Mouse (Mus musculus) spleen, adult 12 weeks (tissue): ENCODE results near the gene Lmbr1l.
A peak's percentile ranks its signal among the peaks of the same experiment; 100 is the strongest.

Experiments
- DNase-seq: peaks from one replicate; pipeline ENCODE4 v3.0.0; 2022; ENCODE audit warnings: low spot score

Lmbr1l gene

DNA sequence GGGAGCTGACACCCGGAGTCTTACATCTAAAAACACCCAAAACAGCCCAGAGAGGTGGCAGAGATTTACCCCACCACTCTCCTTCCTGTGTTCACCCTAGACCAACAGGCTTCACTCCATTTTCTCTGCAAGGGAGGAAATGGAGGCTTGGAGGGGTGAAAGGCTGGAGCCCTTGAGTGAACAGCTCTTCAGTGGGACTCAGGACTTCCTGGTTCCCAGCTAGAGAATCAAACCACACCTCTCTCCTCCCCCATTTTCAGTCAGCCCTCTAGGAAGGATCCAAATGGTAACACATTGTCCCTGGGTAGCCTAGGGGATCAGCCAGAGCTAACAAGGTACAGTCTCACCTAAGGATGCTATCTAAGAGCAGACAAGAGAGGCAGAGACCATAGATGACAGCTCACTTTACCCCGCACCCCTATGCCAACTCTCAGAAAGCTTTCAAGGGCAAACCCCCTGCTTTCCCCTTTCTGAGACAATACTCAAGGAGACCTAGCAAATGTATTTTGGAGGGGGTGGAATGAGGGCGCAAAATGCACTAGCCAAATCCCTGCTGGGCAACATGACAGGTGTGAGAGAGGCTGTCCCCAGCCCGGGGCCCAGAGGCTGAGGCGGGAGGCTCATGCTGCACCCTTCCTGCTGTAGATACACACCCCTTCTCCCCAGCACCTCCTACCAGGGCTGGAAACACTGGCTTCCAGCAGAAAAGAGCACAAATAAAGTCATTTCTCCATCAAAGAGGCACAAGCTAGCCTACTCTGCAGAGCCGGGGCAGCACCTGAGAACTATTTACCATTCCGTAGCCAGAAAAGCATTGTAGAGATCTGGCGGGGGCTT, 48.5 kb downstream of the Lmbr1l start:
- DNase-seq, result peak; percentile 22

DNA sequence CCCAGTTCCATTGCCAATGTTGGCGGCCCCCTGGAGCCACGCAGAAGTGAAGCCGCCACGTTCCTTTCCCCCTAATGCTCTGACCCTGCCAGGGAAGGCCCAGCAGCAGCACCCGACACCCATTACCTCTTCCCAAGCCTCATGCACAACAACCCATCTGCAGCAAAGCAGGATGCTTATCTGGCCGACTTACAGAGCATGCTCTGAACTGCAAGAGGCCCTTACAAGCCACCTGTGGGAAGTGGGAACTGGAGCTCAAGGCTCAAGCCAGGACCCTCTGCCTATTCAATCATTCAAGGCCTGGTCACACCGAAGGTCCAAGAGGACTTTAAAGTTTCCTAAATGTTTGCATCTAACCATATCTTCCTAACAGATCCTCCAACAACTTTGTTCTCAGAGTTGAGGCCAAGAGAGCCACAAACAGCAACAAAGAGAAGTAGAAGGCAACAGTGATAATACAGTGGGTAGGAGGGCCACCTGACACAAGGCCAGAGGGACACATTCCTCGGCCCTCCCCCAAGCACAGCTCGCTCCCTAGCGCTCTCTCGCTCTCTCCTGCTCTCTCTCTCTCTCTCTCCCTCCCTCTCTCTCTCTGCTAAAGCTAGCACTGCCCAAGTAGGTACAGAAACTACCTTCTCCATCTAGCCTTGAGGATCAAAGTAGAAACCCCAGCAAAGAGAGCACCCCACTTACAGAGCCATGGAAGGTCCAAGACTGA, 49.5 kb downstream of the Lmbr1l start:
- DNase-seq, result no peak

DNA sequence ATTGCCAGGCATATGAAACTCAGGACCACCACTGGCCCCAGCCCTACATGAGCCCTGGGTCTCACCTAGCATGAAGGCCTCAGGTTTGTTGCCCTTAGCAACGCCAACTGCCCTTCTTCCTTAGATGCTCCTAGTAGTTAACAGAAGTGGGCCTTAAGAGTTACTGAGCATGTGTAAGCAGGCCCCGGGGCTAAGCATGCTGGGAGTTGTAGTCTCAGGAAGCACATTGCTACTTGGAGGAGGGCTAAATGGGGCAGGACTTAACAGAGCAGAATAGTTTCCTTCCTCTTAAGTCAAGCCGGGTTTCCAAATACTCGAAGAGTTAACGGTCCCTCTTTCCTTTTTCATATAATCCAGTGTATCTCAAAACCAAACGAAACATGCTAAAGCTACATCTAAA, 50.7 kb downstream of the Lmbr1l start:
- peak; percentile 33 for DNase-seq

DNA sequence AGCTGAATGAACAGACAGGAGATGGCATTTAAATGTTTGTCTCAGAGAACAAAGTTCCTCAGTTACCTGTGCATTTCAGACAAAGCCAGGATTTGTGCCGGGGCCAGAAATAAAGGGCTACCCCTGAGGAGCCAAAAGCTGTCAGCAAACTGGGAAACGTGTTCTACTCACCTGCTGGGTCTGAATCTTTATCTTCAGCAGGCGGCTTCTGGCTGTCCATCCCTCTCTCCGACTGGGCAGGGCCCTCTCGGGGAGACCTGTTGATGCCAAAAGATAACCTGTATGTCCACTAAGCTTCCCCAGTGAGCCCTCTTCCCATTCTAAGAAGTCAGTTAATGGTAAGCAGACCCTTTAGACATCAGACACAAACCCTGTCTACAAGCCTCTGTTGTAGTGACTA, 51.5 kb downstream of the Lmbr1l start:
- DNase-seq, result no peak

DNA sequence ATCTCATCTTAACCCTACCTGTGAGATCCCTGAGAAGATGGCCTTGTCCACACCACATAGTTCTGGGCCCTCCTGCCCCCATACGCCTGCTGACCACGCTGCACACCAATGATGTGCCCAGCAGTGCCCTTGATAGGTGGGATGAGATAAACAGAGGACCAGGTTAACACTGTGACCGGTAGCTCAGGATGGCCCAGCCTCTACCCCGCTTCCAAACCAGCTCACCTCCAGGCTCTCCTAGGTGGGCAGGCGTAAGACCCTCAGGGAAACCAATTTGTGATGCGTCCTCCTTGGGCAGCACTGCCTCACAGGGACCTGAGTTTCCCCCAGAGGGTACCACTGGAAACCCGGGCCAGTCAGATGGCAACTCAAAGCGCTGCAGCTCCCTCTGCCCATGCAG, 52.3 kb downstream of the Lmbr1l start:
- DNase-seq, result no peak

DNA sequence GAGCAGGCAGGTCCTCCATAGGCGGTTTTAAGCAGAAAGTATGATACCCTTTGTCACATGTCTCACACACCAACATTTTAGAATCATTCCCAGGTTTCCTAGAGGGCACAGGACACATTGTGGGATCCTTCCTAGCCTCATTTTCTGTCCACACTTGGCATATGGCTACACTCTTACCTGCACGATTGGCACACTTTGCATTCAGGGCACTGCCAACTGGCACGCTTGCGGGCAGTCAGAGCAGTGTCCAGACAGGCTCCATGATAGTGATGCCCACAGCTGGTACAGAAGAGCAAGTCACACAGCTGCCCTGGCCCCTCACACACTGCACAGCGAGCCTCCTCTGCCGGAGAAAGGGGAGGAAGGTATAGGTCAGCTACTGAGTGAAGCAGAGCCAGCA, 53.1 kb downstream of the Lmbr1l start:
- DNase-seq, result no peak

DNA sequence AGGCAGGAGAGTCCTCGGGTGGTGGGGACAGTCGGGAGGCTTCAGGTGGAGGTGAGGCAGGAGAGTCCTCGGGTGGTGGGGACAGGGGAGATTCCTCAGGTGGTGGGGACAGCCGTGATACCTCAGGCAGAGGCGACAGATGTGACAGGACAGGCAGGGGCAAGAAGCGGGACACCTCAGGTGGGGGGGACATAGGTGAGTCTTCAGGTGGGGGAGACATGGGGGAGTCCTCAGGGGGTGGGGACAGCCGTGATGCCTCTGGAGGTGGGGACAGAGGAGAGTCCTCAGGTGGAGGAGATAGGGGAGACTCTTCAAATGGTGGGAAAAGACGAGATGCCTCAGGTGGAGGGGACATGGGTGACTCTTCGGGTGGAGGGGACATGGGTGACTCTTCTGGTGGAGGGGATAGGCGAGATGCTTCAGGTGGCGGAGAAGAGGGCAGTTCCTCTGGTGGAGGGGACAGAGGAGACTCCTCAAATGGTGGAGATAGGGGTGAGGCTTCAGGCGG, 54.5 kb downstream of the Lmbr1l start:
- no peak for DNase-seq

DNA sequence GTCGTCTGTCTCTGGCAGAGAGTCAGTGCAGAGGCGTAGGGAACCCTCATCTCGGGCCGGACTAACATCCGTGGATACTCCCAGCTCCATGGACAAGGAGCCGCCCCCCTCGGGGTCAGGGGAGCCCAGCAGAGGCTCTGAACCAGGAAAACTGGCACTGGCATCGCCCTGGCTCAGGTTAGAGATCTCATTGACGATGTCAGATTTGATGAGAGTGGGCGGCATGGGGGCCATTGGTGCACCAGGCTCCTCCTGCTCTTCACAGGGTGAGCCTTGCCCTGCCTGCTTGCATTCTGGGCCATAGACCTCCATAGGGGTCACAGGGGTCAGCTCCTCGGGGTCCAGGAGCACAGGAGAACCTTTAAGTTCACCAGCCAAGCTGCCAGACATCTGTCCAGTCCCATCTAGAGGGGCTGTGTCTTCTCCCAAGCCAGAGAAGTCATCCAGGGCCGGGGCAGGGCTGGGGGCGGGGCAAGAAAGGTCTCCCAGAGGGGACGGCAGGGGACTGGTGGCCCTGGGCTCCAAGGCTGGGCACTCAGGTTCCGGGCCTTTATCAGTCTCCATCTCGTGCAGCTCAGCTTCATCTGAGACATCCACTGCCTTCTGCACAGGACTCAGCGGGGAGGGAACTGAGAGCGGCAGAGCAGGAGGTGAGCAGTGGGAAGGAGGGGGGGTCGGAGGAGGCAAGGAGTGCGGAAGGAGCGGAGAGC, 56.2 kb downstream of the Lmbr1l start:
- no peak for DNase-seq

DNA sequence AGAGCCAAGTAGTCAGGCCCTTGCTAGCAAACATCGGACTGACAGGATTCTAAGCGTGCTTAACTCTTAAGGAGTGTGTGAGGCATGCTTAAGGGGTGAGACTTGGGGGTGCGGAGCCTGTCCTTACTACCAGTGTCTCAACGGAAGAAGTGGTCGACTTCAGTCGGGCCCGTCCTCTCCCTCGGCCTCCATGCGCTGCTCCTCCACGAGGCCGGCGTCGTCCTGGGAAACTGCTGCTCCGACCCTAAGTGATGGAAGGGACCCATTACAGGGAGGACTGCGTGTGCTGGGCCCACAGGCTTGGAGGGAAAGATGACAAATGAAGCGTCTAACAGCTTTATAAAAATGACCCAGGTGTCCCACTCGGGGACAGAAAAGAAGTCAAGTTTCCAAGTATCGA, 57.1 kb downstream of the Lmbr1l start:
- no peak for DNase-seq

DNA sequence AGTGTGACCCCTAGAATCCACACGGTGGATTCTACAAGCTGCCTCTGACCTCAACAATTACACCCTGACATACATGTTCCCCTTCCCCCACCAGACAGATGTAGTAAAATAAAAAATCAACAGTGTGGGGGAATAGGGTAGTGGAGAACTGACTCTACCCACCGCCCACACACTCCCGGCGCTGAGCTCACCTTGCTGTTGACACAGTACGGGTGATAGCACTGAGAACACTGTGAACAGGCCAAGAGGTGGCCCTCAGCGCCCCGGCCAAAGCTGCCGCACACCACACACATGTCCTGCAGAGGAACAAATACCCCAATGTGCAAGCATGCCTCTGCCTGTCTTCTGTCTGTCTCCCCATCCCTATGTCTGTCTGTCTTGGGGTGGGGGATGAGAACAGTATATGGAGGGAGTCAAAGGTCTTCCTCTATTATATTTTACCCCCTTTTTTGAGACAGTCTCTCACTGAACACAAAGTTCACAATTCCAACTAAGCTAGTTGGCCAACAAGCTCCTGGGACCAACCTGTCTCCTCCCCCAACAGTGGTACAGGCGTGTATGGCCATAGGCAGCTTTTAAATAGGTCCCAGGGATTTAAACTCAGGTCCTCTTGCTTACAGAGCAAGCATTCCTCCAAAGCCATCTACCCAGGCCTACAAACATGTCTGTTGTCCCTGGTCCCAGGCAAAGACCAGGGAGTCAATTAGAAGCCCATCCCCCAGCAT, 58.5 kb downstream of the Lmbr1l start:
- DNase-seq, result no peak

DNA sequence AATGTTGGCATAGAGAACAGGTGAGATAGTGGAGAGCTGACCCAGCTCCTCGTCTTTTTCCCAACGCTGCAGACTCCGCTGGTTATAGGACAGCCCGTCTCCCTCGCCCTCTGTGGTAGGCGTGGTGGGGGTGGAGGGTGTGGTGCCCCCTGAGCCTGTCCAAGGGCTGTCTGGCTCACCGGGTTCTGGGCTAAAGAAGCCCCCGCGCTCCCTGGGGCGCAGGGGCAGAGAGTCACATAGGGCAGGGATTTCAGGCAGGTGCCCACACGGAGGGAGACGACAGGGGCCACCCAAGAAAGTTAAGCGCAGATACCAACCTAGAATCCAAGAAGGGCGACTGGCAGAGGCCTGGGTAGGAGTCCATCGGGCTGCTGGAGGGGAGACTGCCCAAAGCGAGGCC, 63.8 kb downstream of the Lmbr1l start:
- no peak for DNase-seq
